ENCODE assay signal across 16 mouse cellular contexts in genomic region chr16:20756052-20756451, GRCm38 (mm10). TPM values are rescaled to one million over a fixed set of nuclear protein-coding genes. Genes with fewer than 3 reads are reported as not detected.
DNase-seq lines count a peak whose midpoint lies in the region; TF ChIP-seq lines count a peak whose summit lies in the region.
"Had no signal": no experiment of that assay in that cellular context is flagged by ENCODE, and none has a peak within 500 bp of the region (broad histone marks: within the 10 kb centered on the region; RNA-seq: fewer than 3 reads in every experiment).

No protein-coding gene starts in this region.

- no peaks in the 10 kb centered on the region for H3K36me3 ChIP-seq in heart, embryonic 10.5 days
- no peaks in the 10 kb centered on the region for H3K36me3 ChIP-seq in C2C12 (ENCODE audit: control insufficient read depth, insufficient read depth)
- no peaks in the 10 kb centered on the region for H3K36me3 ChIP-seq in midbrain, embryonic 10.5 days
- H3K36me3 ChIP-seq: intestine, embryonic 15.5 days; limb, embryonic 13.5 days; midbrain, embryonic 13.5 days had no signal

- H3K27me3 ChIP-seq in heart, embryonic 10.5 days (ENCODE audit: insufficient read depth, poor library complexity, severe bottlenecking) = no peaks in the 10 kb centered on the region
- H3K27me3 ChIP-seq in C2C12 (ENCODE audit: control insufficient read depth, insufficient read depth, insufficient read length) = peaks cover 3% of the 10 kb centered on the region
- no peaks in the 10 kb centered on the region for H3K27me3 ChIP-seq in midbrain, embryonic 10.5 days (ENCODE audit: low read depth, poor library complexity, severe bottlenecking)
- H3K27me3 ChIP-seq: intestine, embryonic 15.5 days; limb, embryonic 13.5 days; midbrain, embryonic 13.5 days had no signal

- WGBS in heart, embryonic 10.5 days = 89% methylated on average over 5 of the region's 5 CpGs
- WGBS in midbrain, embryonic 10.5 days = 95% methylated on average over 5 of the region's 5 CpGs

- TF ChIP-seq CTCF in C2C12 (IDR thresholded peaks at IDR 0.05; ENCODE audit: control insufficient read depth, insufficient read depth, insufficient read length) = no peak

- no peaks in the 10 kb centered on the region for H3K79me3 ChIP-seq in C2C12 (ENCODE audit: low read depth)

- no peaks in the 10 kb centered on the region for H3K79me2 ChIP-seq in C2C12 (ENCODE audit: control insufficient read depth, insufficient read depth)

- no peak overlapping the region for H3ac ChIP-seq in C2C12 (ENCODE audit: control insufficient read depth, insufficient read length, low read depth)

- no peaks in the 10 kb centered on the region for H3K4me1 ChIP-seq in heart, embryonic 10.5 days
- H3K4me1 ChIP-seq in midbrain, embryonic 10.5 days = no peaks in the 10 kb centered on the region
- H3K4me1 ChIP-seq: intestine, embryonic 15.5 days; limb, embryonic 13.5 days; midbrain, embryonic 13.5 days had no signal

- H3K9me3 ChIP-seq in heart, embryonic 10.5 days = no peaks in the 10 kb centered on the region
- H3K9me3 ChIP-seq in midbrain, embryonic 10.5 days (replicated peaks) = no peaks in the 10 kb centered on the region
- H3K9me3 ChIP-seq: intestine, embryonic 15.5 days; limb, embryonic 13.5 days; midbrain, embryonic 13.5 days had no signal

- no peak overlapping the region for H3K4me3 ChIP-seq in heart, embryonic 10.5 days
- no peak overlapping the region for H3K4me3 ChIP-seq in C2C12 (ENCODE audit: insufficient read depth, poor library complexity, severe bottlenecking)
- H3K4me3 ChIP-seq in midbrain, embryonic 10.5 days = no peak overlapping the region
- H3K4me3 ChIP-seq: intestine, embryonic 15.5 days; limb, embryonic 13.5 days; midbrain, embryonic 13.5 days had no signal

- no peak overlapping the region for H3K27ac ChIP-seq in heart, embryonic 10.5 days
- H3K27ac ChIP-seq in midbrain, embryonic 10.5 days (replicated peaks) = no peak overlapping the region
- H3K27ac ChIP-seq: intestine, embryonic 15.5 days; limb, embryonic 13.5 days; midbrain, embryonic 13.5 days had no signal

- peak; percentile 75 to 81 for DNase-seq in heart, adult 9 months (ENCODE audit: low spot score in 2 of 2)
- no peak for DNase-seq in heart, embryonic 10.5 days (ENCODE audit: low spot score)
- DNase-seq in fat pad, adult 2 months (ENCODE audit: extremely low read depth, low read depth, low spot score) = peak; percentile 81
- peak; percentile 65 for DNase-seq in lung, postnatal 14 days
- no peak for DNase-seq in frontal cortex, postnatal 36 days (ENCODE audit: low spot score in 2 of 2)
- DNase-seq in midbrain, embryonic 10.5 days (ENCODE audit: low spot score) = no peak
- no peak for DNase-seq in ovary, adult 18-20 months (ENCODE audit: low spot score)
- DNase-seq: cerebellum, postnatal 36 days; forebrain, postnatal 0 days; kidney, postnatal 14 days; right cerebral cortex, postnatal 14 days; thymus, postnatal 14 days had no signal

TF ChIP-seq in C2C12, 6 proteins besides CTCF, POLR2A, EP300 and RAD21:
- TF ChIP-seq CEBPB (IDR thresholded peaks at IDR 0.05; ENCODE audit: low read depth) (peak; percentile 53), MAX (IDR thresholded peaks at IDR 0.05) (no peak)

RNA-seq across cellular contexts. Expression of gene Thpo, which starts 21.7 kb away (rescaled TPM):
- polyA plus RNA-seq in heart, embryonic 10.5 days (2016; fragmentation: Nextera tagmentation; extraction: Ambion mirVana) = 0.49 and 1.1 TPM in 2 replicates
- polyA plus RNA-seq in C2C12 (2012; fragmentation: generic; extraction: Trizol) = 0.15 TPM
- polyA plus RNA-seq in midbrain, embryonic 10.5 days (2016; fragmentation: Nextera tagmentation; extraction: Ambion mirVana) = 0.37 and 0.56 TPM in 2 replicates

RNA-seq across cellular contexts. Expression of gene Chrd, which starts 23.1 kb away (rescaled TPM):
- 0.27 and 0.87 TPM in 2 replicates for polyA plus RNA-seq in heart, embryonic 10.5 days (2016; fragmentation: Nextera tagmentation; extraction: Ambion mirVana)
- 0.63 TPM for polyA plus RNA-seq in C2C12 (2012; fragmentation: generic; extraction: Trizol)
- 1.5 and 2.0 TPM in 2 replicates for polyA plus RNA-seq in midbrain, embryonic 10.5 days (2016; fragmentation: Nextera tagmentation; extraction: Ambion mirVana)

RNA-seq across cellular contexts. Expression of gene Clcn2, which starts 38.5 kb away (rescaled TPM):
- 4.7 and 10.3 TPM in 2 replicates for polyA plus RNA-seq in heart, embryonic 10.5 days (2016; fragmentation: Nextera tagmentation; extraction: Ambion mirVana)
- polyA plus RNA-seq in C2C12 (2012; fragmentation: generic; extraction: Trizol) = 5.8 TPM
- polyA plus RNA-seq in midbrain, embryonic 10.5 days (2016; fragmentation: Nextera tagmentation; extraction: Ambion mirVana) = 12.8 and 16.8 TPM in 2 replicates

RNA-seq across cellular contexts. Expression of gene Polr2h, which starts 38.6 kb away (rescaled TPM):
- polyA plus RNA-seq in heart, embryonic 10.5 days (2016; fragmentation: Nextera tagmentation; extraction: Ambion mirVana) = 68.8 and 103 TPM in 2 replicates
- 104 TPM for polyA plus RNA-seq in C2C12 (2012; fragmentation: generic; extraction: Trizol)
- polyA plus RNA-seq in midbrain, embryonic 10.5 days (2016; fragmentation: Nextera tagmentation; extraction: Ambion mirVana) = 136 and 148 TPM in 2 replicates

Comparison
In these comparisons a context has a peak if more than half of its experiments do, and no peak if none do; other contexts are left out.
1. DNase-seq: peak in heart, adult 9 months (2 of 2), fat pad, adult 2 months (single experiment) and lung, postnatal 14 days (single experiment); none in heart, embryonic 10.5 days (single experiment), frontal cortex, postnatal 36 days (0 of 2), midbrain, embryonic 10.5 days (single experiment) and ovary, adult 18-20 months (single experiment).